Mouse (Mus musculus): ENCODE data around the gene Ldlrad3.

Ldlrad3 gene

DNA sequence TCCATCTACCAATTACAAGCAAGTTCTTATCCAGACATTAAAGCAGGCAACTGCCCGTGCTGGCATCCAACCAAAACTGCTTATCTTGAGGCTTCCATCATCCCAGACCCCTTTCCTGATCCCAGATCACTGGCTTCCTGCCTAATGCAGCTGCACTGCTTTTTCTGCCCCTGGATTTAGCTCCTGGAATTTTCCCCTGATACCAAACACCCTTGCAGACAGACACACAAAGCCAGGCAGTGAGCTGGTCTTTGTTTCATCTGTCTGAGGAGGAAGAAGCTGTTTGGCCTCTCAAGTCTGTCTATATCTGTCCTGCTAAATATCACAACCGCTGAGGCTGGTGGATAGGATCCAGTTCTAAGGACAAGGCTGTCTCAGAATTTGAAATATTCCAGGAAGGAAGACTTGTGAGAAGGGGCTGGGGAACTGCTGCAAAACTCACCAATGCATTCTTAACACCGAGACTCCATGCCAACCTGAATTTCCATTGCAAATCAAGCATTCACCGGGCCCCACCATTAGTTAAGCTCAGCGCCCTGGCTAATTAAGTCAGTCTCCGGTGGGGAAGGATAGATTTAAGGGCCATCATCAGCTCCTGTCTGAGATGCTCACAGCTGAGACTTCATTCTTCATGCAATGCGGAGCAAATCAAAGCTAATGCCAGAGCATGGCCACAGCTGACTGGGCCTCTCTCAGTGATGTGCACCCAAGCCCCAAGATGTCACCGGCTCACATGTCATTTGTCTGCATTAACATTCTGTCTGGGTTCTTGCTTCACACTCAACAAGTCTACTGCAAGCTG lies 183.0 kb downstream of the Ldlrad3 start:
- DNase-seq (ENCODE audit: low spot score) = no peak

DNA sequence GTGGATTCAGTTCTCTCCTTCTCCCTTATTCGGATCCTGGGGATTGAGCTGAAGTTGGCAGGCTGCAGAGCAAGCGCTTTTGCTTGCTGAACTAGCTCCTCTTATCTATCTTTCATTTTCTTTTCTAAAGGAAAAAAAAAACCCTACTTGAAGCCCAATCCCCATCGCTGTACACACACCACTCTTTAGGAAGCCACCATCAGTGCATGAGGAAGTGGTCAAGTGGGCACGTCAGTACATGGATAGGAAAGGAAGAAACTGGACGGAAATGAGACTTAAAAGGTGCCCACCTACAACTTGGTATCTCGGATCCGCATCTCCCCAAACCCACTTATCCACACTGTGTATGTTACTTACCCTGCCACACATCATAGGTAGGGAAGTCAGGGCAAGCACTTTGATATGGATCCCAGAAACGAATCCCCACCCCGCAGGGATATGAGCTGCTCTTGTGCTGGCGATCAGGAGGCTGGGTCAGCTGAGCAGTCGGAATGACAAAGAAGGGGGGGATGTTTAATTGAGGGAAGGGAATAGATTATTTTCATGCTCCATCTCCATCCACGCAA lies 183.7 kb downstream of the Ldlrad3 start:
- no peak for DNase-seq (ENCODE audit: low spot score)

- no peak for DNase-seq (ENCODE audit: low spot score)
Observed at GRCm38 (mm10) chr2:102001661-102002060, 184.5 kb downstream of the Ldlrad3 start.

DNA sequence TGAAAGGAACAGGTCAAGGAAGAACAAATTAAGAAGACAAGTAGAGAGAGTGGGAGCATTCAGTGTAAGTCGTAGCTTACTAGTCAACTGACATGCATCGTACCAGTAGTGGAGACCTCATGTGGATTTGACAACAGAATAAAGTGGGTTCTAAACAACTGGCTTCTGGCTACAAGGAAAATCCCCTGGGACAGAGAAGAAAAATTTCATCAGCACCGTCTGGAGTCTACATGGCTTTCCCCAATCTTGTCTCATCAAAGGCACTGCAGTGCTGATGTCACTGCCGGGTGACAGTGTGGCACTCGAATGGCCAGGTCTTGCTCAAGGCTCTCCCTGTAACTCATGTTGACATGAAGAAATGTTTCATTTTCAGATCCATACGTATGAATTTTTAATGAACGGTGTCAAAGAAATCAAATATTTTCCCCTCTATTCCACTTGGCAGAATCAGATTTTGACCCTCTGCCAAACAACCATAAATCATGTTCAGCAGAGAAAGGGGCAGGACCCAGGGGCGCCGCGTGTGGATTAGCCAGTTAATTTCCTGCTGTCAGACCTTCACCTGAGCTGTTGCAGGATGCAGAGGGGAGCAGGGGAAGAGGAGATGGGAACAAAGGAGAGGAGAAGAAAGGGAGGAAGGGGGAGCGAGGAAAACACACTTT lies 187.1 kb downstream of the Ldlrad3 start:
- DNase-seq (ENCODE audit: low spot score) = no peak

DNA sequence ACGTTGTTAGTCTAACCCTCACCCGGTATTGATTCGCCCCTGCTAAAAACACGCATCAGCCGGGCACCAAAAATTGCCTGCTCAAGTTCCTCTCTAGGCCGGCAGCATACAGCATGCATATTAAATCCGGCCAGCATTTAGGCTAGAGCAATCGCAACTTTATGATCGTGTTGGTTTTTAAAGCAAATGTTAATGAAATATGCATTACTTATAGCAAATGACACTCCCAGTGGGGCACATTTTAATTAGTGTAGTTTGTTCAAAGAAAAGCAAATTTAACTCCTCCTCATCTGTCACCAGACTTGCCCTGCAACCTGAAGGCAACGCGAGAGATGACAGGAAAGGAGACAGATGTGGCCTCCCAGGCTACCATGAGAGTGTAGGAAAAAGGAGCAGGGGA lies 189.2 kb downstream of the Ldlrad3 start:
- DNase-seq (ENCODE audit: low spot score) = no peak

- no peak for DNase-seq (ENCODE audit: low spot score)
Observed at GRCm38 (mm10) chr2:101992574-101993310, 193.4 kb downstream of the Ldlrad3 start.

- no peak for DNase-seq (ENCODE audit: low spot score)
Observed at GRCm38 (mm10) chr2:101991726-101992125, 194.5 kb downstream of the Ldlrad3 start.

DNA sequence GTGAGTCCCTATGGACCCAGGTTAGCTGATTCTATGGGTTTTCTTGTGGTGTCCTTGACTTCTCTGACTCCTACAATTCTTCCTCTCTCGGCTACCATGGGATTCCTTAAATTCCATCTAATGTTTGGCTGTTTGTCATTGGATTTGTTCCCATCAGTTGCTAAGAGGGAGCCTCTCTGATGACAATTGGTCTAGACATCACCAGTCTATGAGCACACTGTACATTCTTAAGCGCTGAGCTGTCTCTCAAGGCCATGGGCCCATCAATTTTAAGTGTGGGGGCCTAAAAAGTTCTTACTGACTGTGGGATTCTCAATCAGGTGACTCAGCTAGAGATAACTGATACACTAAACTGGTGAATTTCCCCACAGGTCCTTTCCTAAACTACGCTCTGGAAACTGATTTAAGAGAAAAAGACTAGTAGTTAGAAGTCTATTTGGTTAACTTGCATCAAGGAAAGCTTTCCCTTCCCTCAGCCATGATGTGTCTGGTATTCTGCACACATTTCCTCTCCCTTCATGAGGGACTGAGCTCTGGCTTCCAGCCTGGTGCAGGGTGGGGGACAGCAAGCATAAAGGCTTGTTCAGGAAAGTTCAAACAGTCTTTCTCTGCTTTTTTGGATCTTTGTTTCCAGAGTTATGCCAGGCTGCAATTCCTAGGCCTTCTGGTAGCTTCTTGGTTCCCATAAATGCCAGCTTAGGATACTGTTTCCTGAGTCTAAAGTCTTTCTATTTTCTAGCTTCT lies 199.7 kb downstream of the Ldlrad3 start:
- no peak for DNase-seq (ENCODE audit: low spot score)

GRCm38 (mm10) chr2:101983853-101984543 lies 202.2 kb downstream of the Ldlrad3 start:
- no peak for DNase-seq (ENCODE audit: low spot score)

DNA sequence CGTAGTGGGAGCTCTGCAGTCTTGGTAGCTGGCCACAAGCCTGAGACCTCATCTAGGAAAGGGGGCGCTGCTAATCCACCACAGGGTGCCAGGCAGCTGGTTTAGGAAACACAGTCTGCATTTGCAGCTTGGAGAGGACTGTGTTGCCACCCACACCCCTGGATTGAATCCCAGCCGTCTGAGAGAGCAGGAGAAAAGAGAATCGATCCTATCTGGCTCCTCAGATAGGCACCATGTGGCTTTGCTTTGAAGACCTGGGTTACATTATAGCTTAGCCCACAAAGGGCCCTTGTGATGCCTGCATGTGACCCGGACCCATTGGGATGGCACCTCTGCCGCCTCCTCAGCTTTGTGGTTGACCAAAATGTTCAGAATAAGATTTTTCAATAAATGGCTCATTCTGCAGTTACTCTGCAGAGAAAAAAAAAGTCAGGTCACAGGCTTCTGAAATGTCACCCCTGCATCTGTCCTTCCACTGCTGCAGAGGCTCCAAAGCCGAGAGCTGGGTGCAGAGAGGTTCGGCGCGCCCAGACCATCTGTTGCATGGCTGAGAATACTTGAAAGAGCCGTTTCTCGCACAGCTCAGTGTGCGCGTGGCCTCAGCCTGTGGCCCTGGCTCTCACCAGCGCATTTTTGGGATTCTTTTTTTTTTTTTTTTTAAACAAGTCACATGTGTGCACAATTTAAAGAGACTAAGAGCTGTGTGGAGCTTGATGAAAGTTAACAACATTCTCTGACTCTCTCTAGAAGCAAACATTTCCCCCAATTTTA lies 202.9 kb downstream of the Ldlrad3 start:
- DNase-seq (ENCODE audit: low spot score) = no peak

- DNase-seq (ENCODE audit: low spot score) = no peak
Observed at GRCm38 (mm10) chr2:101981964-101982498, 204.2 kb downstream of the Ldlrad3 start.

GRCm38 (mm10) chr2:101981211-101981610 lies 205.0 kb downstream of the Ldlrad3 start:
- DNase-seq (ENCODE audit: low spot score) = no peak

GRCm38 (mm10) chr2:101980456-101980947 lies 205.7 kb downstream of the Ldlrad3 start:
- DNase-seq (ENCODE audit: low spot score) = no peak

DNA sequence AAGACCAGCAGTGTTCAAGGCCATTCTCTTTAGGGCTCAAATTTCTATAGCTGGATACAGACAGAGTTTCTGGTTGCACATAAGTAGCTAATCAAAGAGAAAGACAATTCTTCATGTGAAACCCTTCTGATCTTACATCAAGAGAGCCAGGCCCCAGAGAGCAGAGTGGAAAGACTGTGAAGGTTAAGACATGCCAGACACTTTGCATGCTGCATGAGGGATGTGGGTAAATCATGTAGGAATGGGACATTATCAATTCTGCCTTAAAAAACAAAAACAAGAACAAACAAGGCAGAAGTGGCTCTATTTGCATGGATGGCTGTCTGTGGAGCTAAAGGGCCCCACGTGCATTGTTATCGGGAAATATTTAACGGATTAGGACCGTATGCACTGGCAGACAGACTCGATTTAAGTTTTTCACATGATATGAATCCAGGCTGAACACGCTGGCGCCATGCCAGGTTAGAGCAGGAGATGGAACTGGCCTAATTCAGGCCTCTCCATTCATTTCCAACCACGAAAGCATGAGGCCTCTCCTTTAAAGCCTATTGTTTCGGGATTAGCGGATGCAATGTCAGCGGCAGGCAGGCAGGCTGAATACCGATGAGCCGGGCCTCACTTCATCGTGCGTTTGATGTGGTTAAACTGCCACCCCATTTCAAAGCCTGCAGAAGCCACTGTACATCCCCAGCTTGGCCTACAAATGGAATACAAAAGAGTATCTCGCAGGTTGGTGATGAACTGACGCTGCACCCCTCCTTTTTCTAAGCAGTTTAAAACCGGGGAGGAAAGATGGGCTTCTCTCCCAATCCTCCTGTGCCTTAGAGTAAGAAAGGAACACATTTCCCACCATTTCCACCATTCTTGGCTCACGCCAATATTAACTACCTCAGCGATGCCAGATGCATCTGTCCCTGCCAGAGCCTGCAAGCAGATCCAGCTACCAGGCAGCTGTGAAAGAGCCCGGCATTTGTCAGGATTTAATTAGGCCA lies 207.4 kb downstream of the Ldlrad3 start:
- no peak for DNase-seq (ENCODE audit: low spot score)

- DNase-seq (ENCODE audit: low spot score) = no peak
Observed at GRCm38 (mm10) chr2:101976399-101977064, 209.7 kb downstream of the Ldlrad3 start.

DNA sequence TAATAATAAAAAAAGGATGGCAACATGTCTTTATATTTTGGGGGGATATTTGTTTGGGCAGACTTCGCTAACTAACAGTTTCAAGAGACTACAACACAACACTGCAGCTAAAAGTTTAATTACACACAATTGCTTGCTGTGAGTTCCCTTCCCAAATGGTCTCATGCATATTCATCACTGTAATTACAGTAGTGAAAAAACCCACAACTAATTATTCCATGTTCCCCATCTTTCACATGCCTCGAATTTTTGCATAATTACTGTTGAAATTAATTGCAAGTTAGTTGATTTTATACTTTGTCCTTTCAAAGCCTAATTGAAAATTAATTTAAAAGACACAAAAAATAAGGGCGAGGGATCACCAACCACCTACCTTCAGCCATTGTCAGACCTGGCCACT lies 212.4 kb downstream of the Ldlrad3 start:
- DNase-seq (ENCODE audit: low spot score) = no peak

DNA sequence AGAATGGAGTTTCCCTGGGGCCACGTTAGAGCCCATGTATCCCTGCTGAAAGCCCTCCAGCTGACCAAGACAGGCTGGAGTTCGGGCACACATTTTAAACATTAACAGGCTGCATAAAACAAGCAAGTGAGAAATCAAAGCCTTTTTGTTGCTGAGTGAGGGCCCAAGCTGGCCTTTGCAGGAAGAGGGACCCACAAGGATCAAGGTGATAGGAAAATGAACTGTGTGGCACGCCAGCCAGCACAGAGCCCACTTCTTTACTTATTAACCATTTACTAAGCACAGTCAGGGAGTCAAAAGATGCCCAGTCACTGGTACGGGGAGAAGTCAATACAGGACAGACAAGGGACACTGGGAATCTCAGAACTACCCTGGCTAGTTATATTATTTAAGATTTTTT lies 218.6 kb downstream of the Ldlrad3 start:
- DNase-seq (ENCODE audit: low spot score) = no peak

GRCm38 (mm10) chr2:101967152-101967551 lies 219.0 kb downstream of the Ldlrad3 start:
- DNase-seq (ENCODE audit: low spot score) = no peak

All from ovary, adult 18-20 months (tissue).